Mouse (Mus musculus) limb, embryonic 14.5 days (tissue): Measurements from ENCODE around the gene Gm19345. TPM values are rescaled to one million over a fixed set of nuclear protein-coding genes. Genes with fewer than 3 reads are reported as not detected.
A peak's percentile ranks its signal among the peaks of the same experiment; 100 is the strongest.

ENCODE experiments used
- ATAC-seq: fragments of 200-750 bp; cut with Nextera tagmentation; 2 replicates; pipeline ENCODE4 v1.8.0; 2017; ENCODE audit warnings: low read depth, moderate number of reproducible peaks, moderate TSS enrichment; ENCODE audit not compliant: low FRiP score
- DNase-seq: peaks from one replicate; pipeline ENCODE4 v3.0.0-alpha.2; 2015; ENCODE audit warnings: low spot score
- H3K27ac ChIP-seq: fragments of 300-500 bp; sonication (generic); replicated peaks from 2 replicates; pipeline ENCODE4 v1.5.1; 2014; ENCODE audit warnings: low read depth, mild to moderate bottlenecking, low read length, moderate library complexity, mixed read lengths
- H3K27me3 ChIP-seq: fragments of 300-500 bp; sonication (generic); 2 replicates; pipeline ENCODE4 v1.6.1; 2014; ENCODE audit warnings: low read length, mixed read lengths; ENCODE audit not compliant: control insufficient read depth, insufficient read depth
- H3K36me3 ChIP-seq: fragments of 300-500 bp; sonication (generic); 2 replicates; pipeline ENCODE4 v1.6.1; 2014; ENCODE audit warnings: mild to moderate bottlenecking, low read length, moderate library complexity, mixed read lengths; ENCODE audit not compliant: control insufficient read depth, insufficient read depth
- H3K4me1 ChIP-seq: fragments of 300-500 bp; sonication (generic); 2 replicates; pipeline ENCODE4 v1.6.1; 2014; ENCODE audit warnings: antibody characterized with exemption, low read length, mixed read lengths; ENCODE audit not compliant: control insufficient read depth, insufficient read depth
- H3K4me2 ChIP-seq: fragments of 300-500 bp; sonication (generic); replicated peaks from 2 replicates; pipeline ENCODE4 v1.6.1; 2014; ENCODE audit warnings: low read depth, mild to moderate bottlenecking, low read length, moderate library complexity; ENCODE audit not compliant: severe bottlenecking
- H3K4me3 ChIP-seq: fragments of 300-500 bp; sonication (generic); replicated peaks from 2 replicates; pipeline ENCODE4 v1.5.1; 2014; ENCODE audit warnings: low read length
- H3K9ac ChIP-seq: fragments of 300-500 bp; sonication (generic); 2 replicates; pipeline ENCODE4 v1.6.1; 2014; ENCODE audit warnings: mild to moderate bottlenecking, low read depth, low read length, moderate library complexity; ENCODE audit not compliant: severe bottlenecking
- H3K9me3 ChIP-seq: fragments of 300-500 bp; sonication (generic); 2 replicates; pipeline ENCODE4 v1.6.1; 2016; ENCODE audit warnings: low read length; ENCODE audit not compliant: control insufficient read depth
- POLR2A ChIP-seq: fragments of 200-500 bp; IDR thresholded peaks from 2 replicates; pipeline ENCODE4 v1.8.0; 2012; ENCODE audit warnings: inconsistent platforms, mild to moderate bottlenecking, moderate library complexity, borderline replicate concordance; ENCODE audit not compliant: insufficient read depth, insufficient read length; ENCODE audit errors: extremely low read depth
- WGBS: fragments of 180-500 bp; shearing (Covaris S2); extraction: QIAGEN DNeasy Blood & Tissue Kit; methylation state at CpG from one replicate; pipeline ENCODE4 v1.1.7; 2014; 5-methylcytosine and 5-hydroxymethylcytosine counted together
- polyA plus RNA-seq, 2 experiments: library from polyadenylated mRNA; depleted of rRNA in 1 of 2; stranded (reverse) in 1 of 2; unstranded in 1 of 2; fragments of >200 nt; fragmentation: Nextera tagmentation in 1 of 2; extraction: Ambion mirVana in 1 of 2; gene quantifications; 2 replicates each; pipeline versions ENCODE4 v1.2.1 to v1.2.3; 2012 to 2014

Gm19345 gene
- polyA plus RNA-seq, 2 experiments: 0.13 TPM; not detected in 1

GRCm38 (mm10) chr7:19822193-19822592 is 29.6 kb upstream of the Gm19345 start:
- peaks cover 27% of the 10 kb centered on the region for H3K27me3 ChIP-seq
- peak overlapping the region; percentile 63 for H3K4me2 ChIP-seq
- H3K4me1 ChIP-seq: peaks cover 24% of the 10 kb centered on the region
- no peaks in the 10 kb centered on the region for H3K36me3 ChIP-seq
- DNase-seq (no peak), ATAC-seq (no peak)
- H3K27ac ChIP-seq: no peak overlapping the region
- H3K4me3 ChIP-seq: peak overlapping the region; percentile 40
- TF ChIP-seq POLR2A: no peak
- peak overlapping the region; percentile 57 for H3K9ac ChIP-seq
- WGBS: 6% methylated on average over 20 of the region's 20 CpGs
- 0 out of 2 replicates have a peak, but pooled peaks cover 5% of the 10 kb centered on the region for H3K9me3 ChIP-seq

- Histone ChIP-seq H3K27ac (peak within 1 kb of the TSS; percentile 71), H3K4me2 (peak within 1 kb of the TSS; percentile 63), H3K9ac (peak within 1 kb of the TSS; percentile 57), H3K36me3 (no peaks in the 10 kb centered on the region), H3K4me3 (peak within 1 kb of the TSS; percentile 40), H3K4me1 (peaks cover 22% of the 10 kb centered on the region), H3K9me3 (0 out of 2 replicates have a peak, but pooled peaks cover 5% of the 10 kb centered on the region), H3K27me3 (peaks cover 27% of the 10 kb centered on the region)
- no peak for TF ChIP-seq POLR2A
- WGBS: under 1% methylated on average over 17 of the region's 42 CpGs
- DNase-seq (no peak), ATAC-seq (no peak)
Measured at GRCm38 (mm10) chr7:19822604-19823058, 29.2 kb upstream of the Gm19345 start, which contains the start of gene Bcl3. Gene Bcl3, minus strand, starts transcription at chr7:19822770.

- Histone ChIP-seq H3K9ac (no peak overlapping the region), H3K4me1 (peaks cover 22% of the 10 kb centered on the region), H3K27me3 (peaks cover 27% of the 10 kb centered on the region), H3K9me3 (0 out of 2 replicates have a peak, but pooled peaks cover 5% of the 10 kb centered on the region), H3K4me2 (0 out of 2 replicates have a peak overlapping the region, but pooled peaks have one; percentile 21), H3K4me3 (peak overlapping the region; percentile 2; the same call in 1 of the 2 replicates), H3K36me3 (no peaks in the 10 kb centered on the region), H3K27ac (peak overlapping the region; percentile 71)
- TF ChIP-seq POLR2A: no peak
- ATAC-seq (peak; percentile 31), DNase-seq (no peak)
- 26% methylated on average over 16 of the region's 16 CpGs for WGBS
Measured at GRCm38 (mm10) chr7:19823256-19824181, 28.3 kb upstream of the Gm19345 start.

DNA sequence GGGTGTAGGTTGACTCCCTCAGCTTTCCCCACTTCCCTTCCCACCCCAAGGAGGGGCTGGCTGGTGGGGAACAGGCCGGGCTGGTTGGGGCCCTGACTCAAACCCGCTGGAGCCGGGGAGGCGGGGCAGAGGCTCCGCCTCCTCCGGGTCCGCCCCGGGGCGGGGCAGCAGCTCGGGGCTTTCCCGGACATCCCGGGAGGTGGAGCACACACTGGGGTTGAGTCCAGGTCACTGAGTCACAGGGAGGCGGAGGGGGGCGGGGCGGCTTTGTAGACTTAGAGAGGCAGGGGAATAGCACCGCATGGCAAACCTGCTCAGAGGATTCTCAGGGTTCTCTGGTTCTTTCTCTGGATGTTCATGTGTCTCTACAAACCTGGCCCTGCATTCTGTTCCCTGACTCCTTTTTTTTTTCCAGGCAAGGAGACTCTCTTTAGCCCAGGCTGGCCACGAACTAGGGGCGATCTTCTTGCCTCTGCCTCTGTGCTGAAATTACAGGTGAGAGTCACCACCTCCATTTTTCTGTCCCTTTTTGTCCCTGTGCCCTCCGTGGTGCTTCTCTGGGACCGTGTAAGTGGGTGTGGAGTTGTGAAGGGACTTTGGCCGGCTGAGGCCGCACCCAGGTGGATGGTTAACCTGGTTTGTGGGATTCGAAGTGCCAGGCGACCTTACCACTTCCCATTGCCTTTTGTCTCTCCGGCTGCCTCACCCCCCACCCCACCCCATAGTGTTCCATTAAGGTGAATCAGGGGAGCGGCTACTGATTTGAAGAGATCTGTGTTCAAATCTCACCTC is 27.4 kb upstream of the Gm19345 start:
- Histone ChIP-seq H3K4me2 (peak overlapping the region; percentile 21; the same call in 1 of the 2 replicates), H3K4me3 (peak overlapping the region; percentile 2; the same call in 1 of the 2 replicates), H3K9ac (no peak overlapping the region), H3K27me3 (peaks cover 27% of the 10 kb centered on the region), H3K4me1 (peaks cover 22% of the 10 kb centered on the region), H3K36me3 (no peaks in the 10 kb centered on the region), H3K9me3 (0 out of 2 replicates have a peak, but pooled peaks cover 5% of the 10 kb centered on the region), H3K27ac (peak overlapping the region; percentile 71; the same call in 1 of the 2 replicates)
- DNase-seq (peak; percentile 87), ATAC-seq (peak; percentile 87)
- TF ChIP-seq POLR2A: no peak
- WGBS: 25% methylated on average over 25 of the region's 26 CpGs

GRCm38 (mm10) chr7:19826756-19827155 is 25.0 kb upstream of the Gm19345 start:
- ATAC-seq (no peak), DNase-seq (peak; percentile 38)
- no peaks in the 10 kb centered on the region for H3K36me3 ChIP-seq
- TF ChIP-seq POLR2A: no peak
- H3K4me2 ChIP-seq: no peak overlapping the region
- H3K27ac ChIP-seq: no peak overlapping the region
- H3K4me3 ChIP-seq: no peak overlapping the region
- H3K4me1 ChIP-seq: peaks cover 22% of the 10 kb centered on the region
- 0 out of 2 replicates have a peak overlapping the region, but pooled peaks have one; percentile 25 for H3K9ac ChIP-seq
- peaks cover 20% of the 10 kb centered on the region for H3K27me3 ChIP-seq
- 37% methylated on average over 6 of the region's 6 CpGs for WGBS
- H3K9me3 ChIP-seq: no peaks in the 10 kb centered on the region
